Mouse (Mus musculus): ENCODE results near the gene Sh2d7.
A peak's percentile ranks its signal among the peaks of the same experiment; 100 is the strongest.

Gene Sh2d7

GRCm38 (mm10) chr9:54538684-54539083 is at the start of gene Sh2d7:
Sh2d7 (plus strand) TSS chr9:54538984.
- DNase-seq (ENCODE audit: low spot score): no peak

GRCm38 (mm10) chr9:54489599-54489998 is 49.2 kb upstream of the Sh2d7 start:
- no peak for DNase-seq (ENCODE audit: low spot score)

GRCm38 (mm10) chr9:54490431-54490830 is 48.4 kb upstream of the Sh2d7 start:
- DNase-seq (ENCODE audit: low spot score): no peak

GRCm38 (mm10) chr9:54499291-54499690 is 39.5 kb upstream of the Sh2d7 start:
- DNase-seq (ENCODE audit: low spot score): no peak

- DNase-seq (ENCODE audit: low spot score): no peak
Observed at GRCm38 (mm10) chr9:54499791-54500190, 39.0 kb upstream of the Sh2d7 start.

- DNase-seq (ENCODE audit: low spot score): peak; percentile 64
Observed at GRCm38 (mm10) chr9:54500832-54501452, 37.8 kb upstream of the Sh2d7 start.

GRCm38 (mm10) chr9:54501453-54502110 is 37.2 kb upstream of the Sh2d7 start, which contains the start of gene Dmxl2:
Dmxl2 (minus strand) TSS chr9:54501626.
- DNase-seq (ENCODE audit: low spot score): peak; percentile 93

- no peak for DNase-seq (ENCODE audit: low spot score)
Observed at GRCm38 (mm10) chr9:54502111-54502495, 36.7 kb upstream of the Sh2d7 start.

GRCm38 (mm10) chr9:54502873-54503272 is 35.9 kb upstream of the Sh2d7 start:
- peak; percentile 16 for DNase-seq (ENCODE audit: low spot score)

- no peak for DNase-seq (ENCODE audit: low spot score)
Observed at GRCm38 (mm10) chr9:54515991-54516390, 22.8 kb upstream of the Sh2d7 start.

- no peak for DNase-seq (ENCODE audit: low spot score)
Observed at GRCm38 (mm10) chr9:54518921-54519320, 19.9 kb upstream of the Sh2d7 start.

- DNase-seq (ENCODE audit: low spot score): no peak
Observed at GRCm38 (mm10) chr9:54520286-54520685, 18.5 kb upstream of the Sh2d7 start.

GRCm38 (mm10) chr9:54527694-54528093 is 11.1 kb upstream of the Sh2d7 start:
- no peak for DNase-seq (ENCODE audit: low spot score)

GRCm38 (mm10) chr9:54529950-54530349 is 8.8 kb upstream of the Sh2d7 start:
- DNase-seq (ENCODE audit: low spot score): no peak

- no peak for DNase-seq (ENCODE audit: low spot score)
Observed at GRCm38 (mm10) chr9:54530836-54531235, 7.9 kb upstream of the Sh2d7 start.

GRCm38 (mm10) chr9:54531421-54531820 is 7.4 kb upstream of the Sh2d7 start:
- DNase-seq (ENCODE audit: low spot score): no peak

- no peak for DNase-seq (ENCODE audit: low spot score)
Observed at GRCm38 (mm10) chr9:54532926-54533325, 5.9 kb upstream of the Sh2d7 start.

- DNase-seq (ENCODE audit: low spot score): no peak
Observed at GRCm38 (mm10) chr9:54533975-54534374, 4.8 kb upstream of the Sh2d7 start.

- no peak for DNase-seq (ENCODE audit: low spot score)
Observed at GRCm38 (mm10) chr9:54536236-54536635, 2.5 kb upstream of the Sh2d7 start.

GRCm38 (mm10) chr9:54537030-54537429 is 1.8 kb upstream of the Sh2d7 start:
- no peak for DNase-seq (ENCODE audit: low spot score)

GRCm38 (mm10) chr9:54537480-54537879 is 1.3 kb upstream of the Sh2d7 start:
- DNase-seq (ENCODE audit: low spot score): no peak

- no peak for DNase-seq (ENCODE audit: low spot score)
Observed at GRCm38 (mm10) chr9:54538244-54538643, 540 bp upstream of the Sh2d7 start.

GRCm38 (mm10) chr9:54540801-54541200 is 2.0 kb downstream of the Sh2d7 start:
- DNase-seq (ENCODE audit: low spot score): no peak

Data from testis, postnatal 14 days (tissue).